Mouse (Mus musculus): ENCODE measurements around the gene Ogg1. TPM values are rescaled to one million over a fixed set of nuclear protein-coding genes. Genes with fewer than 3 reads are reported as not detected.
A peak's percentile ranks its signal among the peaks of the same experiment; 100 is the strongest.
"Not testable (repeated sequence)": the region's sequence is repeated elsewhere in the genome, so short reads cannot be mapped to it uniquely, and the experiment has no call there.

Gene Ogg1
- total RNA-seq, 4 experiments from 2014 or later = 7.5 to 9.3 (median 8.4) TPM

DNA sequence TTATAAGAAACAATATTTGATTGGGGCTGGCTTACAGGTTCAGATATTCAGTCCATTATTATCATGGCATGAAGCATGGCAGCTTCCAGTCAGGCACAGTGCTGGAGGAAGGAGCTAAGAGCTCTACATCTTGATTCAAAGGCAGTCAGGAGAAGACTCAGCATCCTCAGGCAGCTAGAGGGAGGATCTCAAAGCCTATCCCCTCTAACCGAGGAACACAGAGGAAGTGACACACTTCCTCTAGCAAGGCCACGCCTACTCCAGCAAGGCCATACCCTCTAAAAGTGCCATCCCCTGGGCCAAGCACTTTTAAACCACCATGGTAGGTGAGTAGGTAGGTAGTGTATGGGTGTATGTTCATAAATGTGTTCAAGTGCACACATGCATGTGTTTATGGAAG is 3.8 kb downstream of the Ogg1 start:
- DNase-seq (ENCODE audit: low spot score in 2 of 2) = no peak

DNA sequence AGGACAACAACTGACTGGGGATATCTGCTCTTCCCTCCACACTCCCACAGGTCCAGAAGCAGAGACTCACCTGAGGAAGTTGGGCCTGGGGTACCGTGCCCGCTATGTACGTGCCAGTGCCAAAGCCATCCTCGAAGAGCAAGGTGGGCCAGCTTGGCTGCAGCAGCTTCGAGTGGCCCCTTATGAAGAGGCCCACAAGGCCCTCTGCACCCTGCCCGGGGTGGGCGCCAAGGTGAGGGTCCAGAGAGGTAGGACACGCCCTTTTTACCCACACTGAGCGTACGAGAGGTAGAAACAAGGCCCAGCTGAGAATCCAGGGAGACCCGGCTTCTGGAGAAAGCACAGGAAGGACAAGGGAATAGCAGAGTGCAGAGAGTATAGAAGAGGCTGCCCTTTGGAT is 4.9 kb downstream of the Ogg1 start:
- DNase-seq (ENCODE audit: low spot score in 2 of 2) = no peak

GRCm38 (mm10) chr6:113332734-113333133 is 6.0 kb downstream of the Ogg1 start:
- DNase-seq (ENCODE audit: low spot score in 2 of 2) = not testable (repeated sequence)

GRCm38 (mm10) chr6:113333137-113333950 is 6.6 kb downstream of the Ogg1 start:
- DNase-seq (ENCODE audit: low spot score in 2 of 2) = peak in 1 of 2 experiments; percentile 71

GRCm38 (mm10) chr6:113334216-113334615 is 7.4 kb downstream of the Ogg1 start:
- no peak for DNase-seq (ENCODE audit: low spot score in 2 of 2)

GRCm38 (mm10) chr6:113336852-113337620 is 10.3 kb downstream of the Ogg1 start:
- no peak for DNase-seq (ENCODE audit: low spot score in 2 of 2)

GRCm38 (mm10) chr6:113341574-113341973 is 14.8 kb downstream of the Ogg1 start:
- no peak for DNase-seq (ENCODE audit: low spot score in 2 of 2)

GRCm38 (mm10) chr6:113342297-113342696 is 15.5 kb downstream of the Ogg1 start:
- peak in 1 of 2 experiments; percentile 42 for DNase-seq (ENCODE audit: low spot score in 2 of 2)

DNA sequence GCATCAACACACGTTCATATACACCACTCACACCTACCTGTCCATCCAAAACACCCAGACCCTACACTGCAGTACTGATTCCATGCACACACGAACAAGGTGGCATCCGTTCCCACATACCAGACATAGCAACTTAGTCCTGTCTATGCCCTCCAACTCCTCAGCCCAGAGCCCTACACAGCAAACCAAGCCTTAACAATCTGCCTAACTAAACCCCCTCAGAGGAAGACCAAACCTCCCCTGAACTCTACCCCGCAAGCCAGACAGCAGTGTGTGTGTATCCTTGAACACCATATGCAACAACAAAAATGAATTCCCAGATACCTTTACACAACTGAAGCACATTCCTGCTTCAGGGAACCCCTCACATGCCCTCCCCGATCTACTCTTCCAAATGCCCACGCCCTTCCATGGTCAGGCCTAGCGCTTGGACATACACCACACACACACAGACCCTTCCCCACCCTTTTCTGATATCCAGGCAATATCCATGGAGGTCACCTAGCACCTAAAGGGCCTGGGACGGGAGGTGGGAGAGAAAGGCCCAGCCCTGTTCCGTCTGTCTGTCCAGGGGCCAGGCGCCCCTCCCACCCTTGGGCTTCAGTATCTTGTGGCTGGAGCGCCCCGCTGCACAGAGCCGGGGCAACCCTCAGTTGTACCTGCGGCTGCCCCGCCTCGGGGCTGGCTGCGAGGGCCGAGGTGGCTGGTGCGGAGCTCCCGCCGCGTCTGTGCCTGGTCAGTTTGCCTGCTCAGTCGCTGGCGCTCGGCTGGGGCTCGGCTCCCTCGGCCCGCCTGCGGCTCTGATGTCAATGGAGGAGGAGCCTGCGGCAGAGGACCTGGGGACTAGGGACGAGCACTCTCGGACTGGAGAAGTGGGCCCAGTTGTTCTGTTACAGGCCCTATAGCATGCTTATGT is 16.7 kb downstream of the Ogg1 start, which contains the start of gene Camk1:
TSS of gene Camk1 (minus strand) at position 808 of the 916 bp plus-strand sequence.
- DNase-seq (ENCODE audit: low spot score in 2 of 2) = peak; percentile 55 to 69

- peak in 1 of 2 experiments; percentile 41 for DNase-seq (ENCODE audit: low spot score in 2 of 2)
Measured at GRCm38 (mm10) chr6:113344321-113344720, 17.5 kb downstream of the Ogg1 start.

- no peak for DNase-seq (ENCODE audit: low spot score in 2 of 2)
Measured at GRCm38 (mm10) chr6:113346897-113347296, 20.1 kb downstream of the Ogg1 start.

DNA sequence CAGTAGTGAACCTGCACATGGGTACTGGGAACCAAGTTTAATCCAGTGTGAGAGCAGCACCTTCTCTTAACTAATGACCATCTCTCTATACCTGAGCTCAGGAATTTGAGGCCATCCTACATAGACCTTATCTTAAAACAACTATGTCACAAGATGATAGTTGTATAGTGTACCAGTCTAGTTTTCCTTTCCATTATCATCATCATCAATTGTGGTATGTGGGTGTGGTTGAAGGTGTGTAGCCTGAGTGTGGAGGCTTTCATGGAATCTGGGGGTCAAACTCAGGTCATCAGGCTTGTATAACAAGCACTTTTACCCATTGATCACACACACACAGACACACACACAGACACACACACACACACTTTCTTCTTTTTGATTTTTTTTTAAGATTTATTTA is 23.8 kb downstream of the Ogg1 start:
- no peak for DNase-seq (ENCODE audit: low spot score in 2 of 2)

GRCm38 (mm10) chr6:113351161-113351560 is 24.4 kb downstream of the Ogg1 start:
- no peak for DNase-seq (ENCODE audit: low spot score in 2 of 2)

GRCm38 (mm10) chr6:113351653-113352052 is 24.9 kb downstream of the Ogg1 start:
- no peak for DNase-seq (ENCODE audit: low spot score in 2 of 2)

GRCm38 (mm10) chr6:113352820-113353219 is 26.0 kb downstream of the Ogg1 start:
- no peak for DNase-seq (ENCODE audit: low spot score in 2 of 2)

DNA sequence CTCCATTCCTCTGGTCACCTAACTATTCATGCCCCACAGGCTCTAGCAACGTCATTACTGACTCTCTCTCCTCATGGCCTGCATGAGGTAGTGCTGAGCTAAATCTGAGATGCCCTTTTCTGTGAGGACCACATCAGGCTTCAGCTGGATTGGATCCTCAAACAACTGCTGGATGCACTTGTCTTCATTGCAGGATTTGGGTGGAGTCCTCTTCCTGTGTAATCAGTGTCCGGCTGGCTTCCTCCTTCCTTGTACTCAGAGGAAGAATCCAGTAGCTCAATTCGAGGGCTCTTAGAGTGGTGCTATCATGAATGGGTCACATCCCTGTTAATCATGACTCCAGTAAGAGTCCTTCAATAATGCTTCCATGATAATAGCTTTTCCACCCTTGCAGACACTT is 26.9 kb downstream of the Ogg1 start:
- DNase-seq (ENCODE audit: low spot score in 2 of 2) = no peak

GRCm38 (mm10) chr6:113361476-113361875 is 34.7 kb downstream of the Ogg1 start:
- no peak for DNase-seq (ENCODE audit: low spot score in 2 of 2)

- DNase-seq (ENCODE audit: low spot score in 2 of 2) = no peak
Measured at GRCm38 (mm10) chr6:113362241-113362640, 35.5 kb downstream of the Ogg1 start.

DNA sequence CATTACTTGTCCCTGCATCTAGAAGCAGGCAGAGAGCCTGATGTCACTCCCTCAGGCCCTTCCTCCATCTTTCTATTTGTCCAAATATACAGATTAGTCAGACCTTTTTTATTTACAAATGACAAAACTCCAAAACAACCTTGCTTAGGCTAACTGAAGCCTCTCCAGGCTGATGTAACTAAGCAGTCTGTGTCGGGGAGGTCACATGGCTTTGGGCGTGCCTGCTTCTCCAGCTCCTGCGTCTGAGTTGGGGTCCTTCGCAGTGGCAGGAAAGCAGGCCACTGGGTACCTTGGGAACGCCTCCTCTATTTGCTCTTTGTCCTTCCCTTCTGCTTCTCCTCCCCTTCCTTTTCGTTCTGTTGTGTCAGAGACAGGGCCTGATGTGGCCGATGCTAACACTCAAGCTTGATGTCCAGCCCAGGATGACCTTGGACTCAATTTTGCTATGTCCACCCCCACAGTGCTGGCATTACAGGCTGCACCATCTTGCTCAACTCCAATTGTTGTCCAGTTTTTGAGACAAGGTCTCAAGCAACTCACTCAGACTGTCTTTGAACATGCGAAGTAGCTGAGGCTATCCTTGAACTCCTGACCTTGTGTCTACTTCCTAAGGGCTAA is 37.9 kb downstream of the Ogg1 start:
- DNase-seq (ENCODE audit: low spot score in 2 of 2) = no peak

DNA sequence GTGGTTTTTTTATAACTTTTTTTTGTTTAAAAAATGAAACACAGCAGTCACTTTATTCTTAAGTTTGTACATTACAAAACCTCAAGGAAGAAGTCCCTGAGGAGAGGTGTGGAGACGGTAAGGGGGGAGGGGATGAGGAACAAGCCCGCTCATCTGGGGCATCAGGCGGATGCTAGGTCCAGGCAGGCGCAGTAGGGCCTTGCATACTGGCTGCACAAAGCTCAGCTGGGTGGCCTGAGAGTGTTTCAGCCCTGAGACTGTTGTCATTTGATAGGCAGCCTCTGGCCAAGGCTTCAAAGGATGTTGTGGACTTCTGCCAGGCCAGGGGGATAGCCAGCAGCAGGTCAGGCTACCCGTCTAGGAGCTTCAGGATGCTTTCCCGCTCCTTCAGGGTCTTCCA is 39.9 kb downstream of the Ogg1 start:
- DNase-seq (ENCODE audit: low spot score in 2 of 2) = no peak

- DNase-seq (ENCODE audit: low spot score in 2 of 2) = no peak
Measured at GRCm38 (mm10) chr6:113367574-113367973, 40.8 kb downstream of the Ogg1 start.

All from left cerebral cortex, adult 8-10 months (tissue).